Mouse (Mus musculus): ENCODE measurements at regions not wholly inside any gene's neighbourhood (a gene's known extent, or its start where the extent isn't known, plus 50 kb on each side); places are given as distances from the start of the nearest gene placed in this dataset.

- TF ChIP-seq CTCF (IDR thresholded peaks at IDR 0.05; ENCODE audit: borderline replicate concordance, extremely low read depth, insufficient read depth, insufficient read length) (no peak), POLR2A (IDR thresholded peaks at IDR 0.05; ENCODE audit: borderline replicate concordance, extremely low read depth, insufficient read depth, insufficient read length, poor library complexity, severe bottlenecking) (no peak)
Measured at GRCm38 (mm10) chr16:93075488-93075887, 249.5 kb upstream of the Runx1 start.

Data from brain, embryonic 14.5 days (tissue).